Mouse (Mus musculus) hindbrain, postnatal 0 days (tissue): ENCODE measurements around the gene Gsk3a. TPM values are rescaled to one million over a fixed set of nuclear protein-coding genes. Genes with fewer than 3 reads are reported as not detected.

Experiments used
- ATAC-seq: fragments of 200-750 bp; cut with Nextera tagmentation; 2 replicates; pipeline ENCODE4 v1.8.0; 2017; ENCODE audit warnings: mild to moderate bottlenecking, moderate TSS enrichment, moderate library complexity
- DNase-seq: peaks from one replicate; pipeline ENCODE4 v3.0.0-alpha.2; 2015; ENCODE audit warnings: low spot score
- H3K27ac ChIP-seq: fragments of 300-500 bp; sonication (generic); 2 replicates; pipeline ENCODE4 v1.5.1; 2014; ENCODE audit warnings: mild to moderate bottlenecking
- H3K27me3 ChIP-seq: fragments of 300-500 bp; sonication (generic); 2 replicates; pipeline ENCODE4 v1.6.1; 2014; ENCODE audit warnings: low read length, mixed read lengths; ENCODE audit not compliant: insufficient read depth
- H3K36me3 ChIP-seq: fragments of 300-500 bp; sonication (generic); 2 replicates; pipeline ENCODE4 v1.6.1; 2014; ENCODE audit warnings: low read length, mixed read lengths; ENCODE audit not compliant: insufficient read depth
- H3K4me1 ChIP-seq: fragments of 300-500 bp; sonication (generic); 2 replicates; pipeline ENCODE4 v1.6.1; 2014; ENCODE audit warnings: antibody characterized with exemption, low read length, mixed read lengths; ENCODE audit not compliant: insufficient read depth
- H3K4me2 ChIP-seq: fragments of 300-500 bp; sonication (generic); 2 replicates; pipeline ENCODE4 v1.6.1; 2014; ENCODE audit warnings: low read depth, mild to moderate bottlenecking, low read length, moderate library complexity, mixed read lengths
- H3K4me3 ChIP-seq: fragments of 300-500 bp; sonication (generic); 2 replicates; pipeline ENCODE4 v1.5.1; 2014; ENCODE audit warnings: low read length
- H3K9ac ChIP-seq: fragments of 300-500 bp; sonication (generic); replicated peaks from 2 replicates; pipeline ENCODE4 v1.6.1; 2014; ENCODE audit warnings: mild to moderate bottlenecking, low read length, moderate library complexity, mixed read lengths
- H3K9me3 ChIP-seq: fragments of 300-500 bp; sonication (generic); 2 replicates; pipeline ENCODE4 v1.6.1; 2016; ENCODE audit warnings: low read length, mixed read lengths
- CTCF ChIP-seq: IDR thresholded peaks from 2 replicates; pipeline ENCODE4 v1.5.1; 2016; ENCODE audit warnings: antibody characterized with exemption, control low read depth, low read depth
- WGBS: fragments of 180-500 bp; shearing (Covaris S2); extraction: QIAGEN DNeasy Blood & Tissue Kit; methylation state at CpG from one replicate; pipeline ENCODE4 v1.1.7; 2014; 5-methylcytosine and 5-hydroxymethylcytosine counted together
- polyA plus RNA-seq: library from polyadenylated mRNA; unstranded; fragments of >200 nt; fragmentation: Nextera tagmentation; extraction: Ambion mirVana; gene quantifications from 2 replicates; pipeline ENCODE4 v1.2.1, GENCODE M21; 2015
- total RNA-seq: library from RNA; depleted of rRNA; stranded (reverse); fragments of >200 nt; gene quantifications from 2 replicates; pipeline ENCODE4 v1.2.3, GENCODE M21; 2014

Gene Gsk3a
- total and polyA plus RNA-seq, 2 experiments from 2014 or later, result 19.8 to 151 TPM

- H3K4me2 ChIP-seq, result no peak overlapping the region
- H3K4me3 ChIP-seq, result no peak overlapping the region
- H3K9me3 ChIP-seq, result no peaks in the 10 kb centered on the region
- no peak for DNase-seq
- H3K4me1 ChIP-seq, result peaks cover 6% of the 10 kb centered on the region
- no peak overlapping the region for H3K9ac ChIP-seq
- no peak overlapping the region for H3K27ac ChIP-seq
- H3K36me3 ChIP-seq, result no peaks in the 10 kb centered on the region
- 27% methylated on average over 17 of the region's 17 CpGs for WGBS
- H3K27me3 ChIP-seq, result no peaks in the 10 kb centered on the region
- no peak for ATAC-seq
- TF ChIP-seq CTCF, result no peak
Observed at GRCm38 (mm10) chr7:25263968-25264870, 26.6 kb upstream of the Gsk3a start.

DNA sequence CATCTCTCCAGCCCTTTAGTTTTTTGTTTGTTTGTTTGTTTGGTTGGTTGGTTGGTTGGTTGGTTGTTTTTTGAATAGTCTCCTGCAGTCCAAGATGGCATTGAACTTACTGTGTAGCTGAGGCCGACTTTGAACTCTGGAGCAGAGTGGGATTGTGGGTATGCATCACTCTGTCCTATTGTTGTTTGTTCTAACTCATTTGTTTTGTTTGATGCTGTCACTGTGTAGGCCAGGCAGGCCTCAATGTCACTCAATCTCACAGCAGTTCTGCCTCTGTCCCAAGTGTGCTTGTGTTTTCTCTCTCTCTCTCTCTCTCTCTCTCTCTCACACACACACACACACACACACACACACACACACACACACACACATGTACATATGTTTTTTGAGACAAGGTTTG lies 24.2 kb upstream of the Gsk3a start:
- no peak for ATAC-seq
- H3K9me3 ChIP-seq, result no peaks in the 10 kb centered on the region
- H3K4me3 ChIP-seq, result no peak overlapping the region
- no peak overlapping the region for H3K9ac ChIP-seq
- DNase-seq, result no peak
- no peak overlapping the region for H3K4me2 ChIP-seq
- H3K27ac ChIP-seq, result no peak overlapping the region
- H3K4me1 ChIP-seq, result no peaks in the 10 kb centered on the region
- H3K36me3 ChIP-seq, result no peaks in the 10 kb centered on the region
- 87% methylated on average over 1 of the region's 1 CpGs for WGBS
- TF ChIP-seq CTCF, result no peak
- no peaks in the 10 kb centered on the region for H3K27me3 ChIP-seq

DNA sequence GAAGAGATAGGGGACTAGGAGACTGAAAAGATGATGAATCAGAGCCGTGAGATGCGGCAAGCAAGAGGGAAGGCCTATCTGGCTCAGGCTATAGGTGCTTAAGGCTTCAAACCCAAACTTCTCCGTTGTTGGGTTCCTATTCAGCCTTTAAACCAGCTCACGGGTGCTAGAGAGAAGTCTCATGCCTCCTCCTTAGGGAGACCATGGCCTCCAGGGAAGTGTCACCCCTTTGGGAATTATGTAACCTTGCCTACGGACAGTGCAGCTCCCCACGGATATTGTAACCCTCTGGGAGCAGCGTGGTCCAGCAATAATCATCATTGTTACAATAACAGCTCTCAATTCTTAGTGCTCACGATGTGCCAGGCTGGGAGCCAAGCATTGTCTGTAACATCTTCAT lies 14.2 kb upstream of the Gsk3a start:
- Histone ChIP-seq H3K4me2 (peak overlapping the region; percentile 92), H3K4me3 (peak overlapping the region; percentile 83), H3K36me3 (no peaks in the 10 kb centered on the region), H3K9ac (peak overlapping the region; percentile 71), H3K9me3 (no peaks in the 10 kb centered on the region), H3K4me1 (peaks cover 17% of the 10 kb centered on the region), H3K27ac (peak overlapping the region; percentile 87), H3K27me3 (no peaks in the 10 kb centered on the region)
- DNase-seq (no peak), ATAC-seq (no peak)
- 8% methylated on average over 8 of the region's 8 CpGs for WGBS
- no peak for TF ChIP-seq CTCF

- H3K27me3 ChIP-seq, result no peaks in the 10 kb centered on the region
- no peak for TF ChIP-seq CTCF
- peak overlapping the region; percentile 83 for H3K4me3 ChIP-seq
- peaks cover 17% of the 10 kb centered on the region for H3K4me1 ChIP-seq
- H3K9me3 ChIP-seq, result no peaks in the 10 kb centered on the region
- ATAC-seq (no peak), DNase-seq (peak; percentile 60)
- H3K4me2 ChIP-seq, result peak overlapping the region; percentile 92
- H3K9ac ChIP-seq, result peak overlapping the region; percentile 71
- H3K27ac ChIP-seq, result peak overlapping the region; percentile 87
- H3K36me3 ChIP-seq, result no peaks in the 10 kb centered on the region
- 2% methylated on average over 22 of the region's 22 CpGs for whole genome bisulfite sequencing
Observed at GRCm38 (mm10) chr7:25251071-25251791, 13.6 kb upstream of the Gsk3a start.

DNA sequence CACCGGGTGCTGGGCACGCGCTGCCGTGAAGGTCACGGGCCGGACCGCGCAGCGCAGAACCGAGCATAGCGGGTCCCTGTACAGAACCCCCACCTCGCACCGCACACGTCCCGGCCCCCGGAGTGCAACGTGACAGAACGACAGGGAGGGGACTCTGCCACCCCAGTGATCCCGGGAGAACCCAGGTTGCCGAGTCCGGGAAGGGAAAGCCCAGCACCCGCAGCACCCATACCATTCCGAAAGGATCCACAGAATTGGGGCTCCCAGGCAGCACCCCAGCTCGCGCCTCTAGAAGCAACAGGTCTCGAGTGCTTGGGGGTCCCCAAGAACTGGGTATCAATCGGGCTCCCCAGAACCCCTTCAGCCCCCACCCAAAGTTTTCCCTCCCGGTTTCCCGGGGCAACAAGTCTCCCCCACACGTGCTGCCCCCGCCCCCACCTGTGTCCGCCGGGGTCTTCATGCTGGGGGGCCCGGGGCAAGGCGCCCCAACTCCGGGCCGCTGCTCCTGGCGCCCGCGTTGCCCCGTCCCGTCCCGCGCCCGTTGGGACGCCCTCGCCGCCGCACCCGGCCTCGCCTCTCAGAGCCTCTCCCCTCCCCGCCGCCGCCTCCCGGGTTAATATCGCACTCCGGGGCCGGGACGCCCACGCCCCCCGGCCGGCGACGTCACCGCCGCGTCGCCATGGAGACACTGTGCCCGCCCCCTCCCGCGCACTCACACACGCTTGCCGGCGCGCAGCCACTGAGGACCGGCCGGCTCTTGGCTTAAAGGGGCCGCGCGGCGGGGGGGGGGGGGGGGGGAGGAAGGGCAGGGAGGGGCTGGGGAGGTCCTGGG lies 12.7 kb upstream of the Gsk3a start, which contains the start of gene Erf:
TSS of gene Erf (minus strand) at position 621 of the 832 bp plus-strand sequence.
- Histone ChIP-seq H3K4me1 (peaks cover 17% of the 10 kb centered on the region), H3K9ac (peak within 1 kb of the TSS; percentile 71), H3K9me3 (no peaks in the 10 kb centered on the region), H3K27ac (peak within 1 kb of the TSS; percentile 87), H3K4me2 (peak within 1 kb of the TSS; percentile 92), H3K36me3 (no peaks in the 10 kb centered on the region), H3K27me3 (no peaks in the 10 kb centered on the region), H3K4me3 (peak within 1 kb of the TSS; percentile 83)
- ATAC-seq, result peak; percentile 77
- WGBS, result 2% methylated on average over 61 of the region's 81 CpGs
- TF ChIP-seq CTCF, result no peak
- peak; percentile 92 for DNase-seq

DNA sequence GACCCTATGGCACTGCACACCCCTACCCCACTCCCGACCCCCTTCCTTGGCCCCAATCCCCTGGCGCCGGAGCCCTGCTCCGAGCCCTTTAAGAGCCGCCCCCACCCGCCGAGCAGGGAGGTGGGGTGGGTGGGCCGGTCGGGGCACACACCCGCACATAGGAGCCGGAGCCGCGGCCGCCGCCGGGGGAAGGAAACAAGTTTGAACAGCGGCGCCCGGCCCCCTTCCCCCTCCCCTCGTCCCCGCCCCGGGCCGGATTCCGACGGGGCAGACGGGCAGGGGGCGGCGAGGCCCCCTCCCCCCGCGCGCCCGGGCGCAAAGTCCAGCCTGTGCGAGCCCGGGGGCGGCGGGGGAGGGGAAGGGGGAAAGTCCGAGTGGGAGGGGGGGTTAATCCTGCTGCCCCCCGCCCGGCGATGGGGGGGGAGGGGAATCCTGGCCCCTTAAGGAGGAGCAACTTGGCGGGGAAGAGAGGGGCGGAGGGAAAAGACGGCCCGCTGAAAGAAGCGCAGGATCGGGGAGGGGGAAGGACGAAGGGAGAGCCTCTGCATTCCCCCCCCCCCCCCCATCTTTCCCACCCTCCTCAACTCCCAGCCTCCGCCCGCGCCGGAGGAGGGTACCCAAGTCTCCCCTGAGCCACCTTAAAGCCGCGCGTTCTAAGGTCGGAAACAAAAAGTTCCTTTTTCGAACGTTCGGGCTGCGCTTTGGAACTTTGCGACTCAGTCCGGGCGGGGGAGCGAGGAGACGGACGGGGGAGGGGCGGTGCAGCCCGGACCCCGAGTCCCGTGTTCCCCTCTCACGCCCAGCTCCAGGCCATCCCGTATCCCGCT lies 11.9 kb upstream of the Gsk3a start:
- H3K27ac ChIP-seq, result peak overlapping the region; percentile 87
- no peaks in the 10 kb centered on the region for H3K9me3 ChIP-seq
- H3K4me3 ChIP-seq, result peak overlapping the region; percentile 83
- under 1% methylated on average over 39 of the region's 73 CpGs for WGBS
- H3K4me1 ChIP-seq, result peaks cover 17% of the 10 kb centered on the region
- H3K4me2 ChIP-seq, result peak overlapping the region; percentile 92
- no peaks in the 10 kb centered on the region for H3K36me3 ChIP-seq
- TF ChIP-seq CTCF, result no peak
- peak; percentile 43 for ATAC-seq
- peak overlapping the region; percentile 71 for H3K9ac ChIP-seq
- H3K27me3 ChIP-seq, result no peaks in the 10 kb centered on the region
- peak; percentile 81 for DNase-seq
